Mouse (Mus musculus) embryonic fibroblast, embryonic 13.5 days (primary cell): Measurements from ENCODE around the gene Tsen34.

Source experiments
- CTCF ChIP-seq: IDR thresholded peaks from 2 replicates; pipeline ENCODE4 v1.5.1; 2011; ENCODE audit warnings: mild to moderate bottlenecking, control low read depth, low read length, moderate library complexity, borderline replicate concordance; ENCODE audit not compliant: insufficient read depth
- POLR2A ChIP-seq: IDR thresholded peaks from 2 replicates; pipeline ENCODE4 v1.6.1; 2011; ENCODE audit warnings: low read depth, mild to moderate bottlenecking, control low read depth, low read length, moderate library complexity

GRCm38 (mm10) chr7:3691919-3692318 lies 744 bp upstream of the Tsen34 start:
- no peak for TF ChIP-seq POLR2A
- TF ChIP-seq CTCF = no peak
